Mouse (Mus musculus) G1E (cell line): ENCODE measurements around the gene Sigirr.

Source experiments
- CTCF ChIP-seq: IDR thresholded peaks from 2 replicates; pipeline ENCODE4 v1.5.1; 2012; ENCODE audit warnings: low read depth, low read length, inconsistent platforms, mixed read lengths
- POLR2AphosphoS5 ChIP-seq: IDR thresholded peaks from 2 replicates; pipeline ENCODE4 v1.6.1; 2012; ENCODE audit warnings: low read depth, low read length, inconsistent platforms; ENCODE audit not compliant: insufficient replicate concordance

DNA sequence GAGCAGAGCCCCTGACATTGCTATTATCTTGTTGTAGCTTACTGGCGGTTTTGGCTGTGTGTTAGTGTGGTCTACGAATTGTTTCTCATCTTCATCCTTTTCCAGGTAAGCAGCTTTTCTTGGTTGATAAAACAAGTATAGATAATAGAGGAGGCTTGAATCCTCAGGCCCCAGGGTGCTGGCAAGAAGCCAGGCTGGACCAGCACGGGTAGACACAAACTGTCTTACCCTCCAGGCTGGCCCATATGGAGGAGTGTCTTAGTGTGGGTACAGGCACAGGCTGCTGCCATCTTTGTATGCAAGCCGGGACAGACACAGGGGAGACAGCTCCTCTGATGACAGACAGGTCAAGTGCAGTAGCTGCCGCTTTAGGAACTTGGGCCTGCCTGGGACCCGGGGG lies 46.7 kb upstream of the Sigirr start:
- TF ChIP-seq POLR2AphosphoS5 (no peak), CTCF (no peak)
